Mouse (Mus musculus) urinary bladder, postnatal 10 days (tissue): ENCODE data around the gene Nagk.
"Not testable (repeated sequence)": the region's sequence is repeated elsewhere in the genome, so short reads cannot be mapped to it uniquely, and the experiment has no call there.

Source experiments
- DNase-seq: peaks from one replicate; pipeline ENCODE4 v3.0.0; 2022; ENCODE audit warnings: low spot score

Nagk gene

GRCm38 (mm10) chr6:83815801-83816200, 21.0 kb downstream of the Nagk start:
- DNase-seq = no peak

- DNase-seq = no peak
Observed at GRCm38 (mm10) chr6:83818996-83819395, 24.2 kb downstream of the Nagk start.

DNA sequence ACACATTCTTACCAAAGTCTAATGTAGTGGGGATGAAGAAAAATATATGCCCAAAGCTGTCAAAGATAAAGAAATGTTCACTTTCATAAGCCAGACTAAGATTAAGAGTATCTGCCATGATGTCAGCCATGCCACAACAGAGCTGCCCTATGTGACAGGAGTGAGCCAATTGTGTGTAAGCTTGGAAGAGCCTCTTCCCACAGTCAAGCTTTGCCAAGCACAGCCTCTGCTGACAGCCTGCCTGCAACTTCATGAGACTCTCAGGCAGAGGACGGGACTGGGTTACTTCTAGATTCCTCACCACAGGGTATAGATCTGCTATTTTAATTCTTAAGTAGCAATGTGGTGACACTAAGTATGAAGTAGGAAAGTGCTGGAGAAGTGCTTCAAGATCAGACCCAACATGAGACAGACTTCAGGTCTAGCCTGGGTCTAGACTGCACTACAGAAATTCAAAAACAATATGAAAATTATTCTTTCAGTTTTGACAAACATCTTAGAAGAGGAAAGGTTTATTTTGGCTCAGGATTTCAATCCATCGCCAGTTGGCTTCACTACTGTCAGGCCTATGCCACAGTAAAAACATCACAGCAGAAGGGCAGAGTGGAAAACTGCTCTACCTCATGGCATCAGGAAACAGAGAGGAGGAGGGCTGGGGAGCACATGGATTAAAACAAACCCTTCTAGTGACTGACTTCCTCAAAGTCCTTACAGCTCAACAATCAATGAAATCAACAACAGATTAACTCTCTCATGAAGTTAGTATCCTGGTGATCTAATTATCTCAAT, 26.1 kb downstream of the Nagk start:
- no peak for DNase-seq

GRCm38 (mm10) chr6:83821856-83822255, 27.1 kb downstream of the Nagk start:
- DNase-seq = no peak

DNA sequence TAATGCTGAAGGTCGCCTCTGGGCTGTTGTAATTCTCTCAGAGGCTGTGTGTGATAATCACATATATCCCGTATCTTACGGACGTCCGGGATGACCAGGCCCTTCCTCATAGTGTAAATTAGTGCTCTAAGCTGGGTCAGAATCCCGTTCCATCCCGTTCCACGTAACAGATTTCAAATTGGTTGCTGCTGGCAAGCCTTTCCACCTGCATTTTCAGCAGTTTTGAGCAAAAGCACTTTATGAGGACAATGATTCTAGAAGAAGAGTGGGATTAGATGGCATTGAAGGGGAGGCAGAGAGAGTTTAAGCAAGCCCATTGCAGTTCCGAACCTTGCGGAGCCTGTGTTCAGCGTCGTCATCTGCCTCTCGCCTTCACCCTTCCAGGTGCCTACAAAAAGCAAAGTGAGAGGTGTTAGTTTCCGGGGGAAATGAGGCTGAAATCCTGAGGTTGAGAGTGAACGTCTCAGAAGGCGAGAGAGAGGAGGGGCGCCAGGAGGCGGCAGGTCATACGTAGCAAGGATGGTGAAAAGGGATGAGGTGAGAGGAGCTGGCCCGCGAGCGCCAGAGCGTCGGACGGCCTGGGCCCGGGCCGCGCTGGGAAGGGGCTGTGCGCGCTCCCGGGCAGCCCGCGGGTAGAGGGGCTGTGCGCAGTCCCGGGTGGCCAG, 36.3 kb downstream of the Nagk start:
- DNase-seq = no peak

DNA sequence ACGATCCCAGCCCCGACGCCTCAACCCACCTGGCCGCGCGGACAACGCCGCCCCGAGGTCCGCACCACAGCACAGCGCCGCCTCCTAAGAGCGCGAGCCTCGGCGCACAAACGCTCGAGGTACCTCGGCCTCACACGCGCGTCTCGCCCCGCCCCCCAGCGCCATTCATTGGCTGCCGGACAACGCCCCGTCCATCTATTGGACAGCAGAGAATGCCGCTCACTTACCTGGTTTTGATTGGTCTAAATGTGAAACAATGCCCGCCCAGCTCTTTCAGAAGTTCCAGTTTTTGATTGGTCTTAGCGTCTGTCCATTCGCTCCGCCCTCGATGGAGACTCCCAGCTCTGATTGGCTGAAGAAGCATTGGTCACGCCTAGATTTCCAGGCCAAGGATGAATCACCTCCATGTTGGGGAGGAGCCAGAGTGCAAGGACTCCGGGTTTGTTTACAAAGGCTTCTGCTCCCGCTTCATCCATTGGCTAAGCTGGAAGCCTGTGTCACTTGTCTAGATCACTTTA, 36.9 kb downstream of the Nagk start, which contains the start of gene Paip2b:
Gene Paip2b, minus strand, starts transcription at position 136 of the 518 bp plus-strand sequence.
- DNase-seq = peak; percentile 92

- not testable (repeated sequence) for DNase-seq
Observed at GRCm38 (mm10) chr6:83832393-83832792, 37.6 kb downstream of the Nagk start.

DNA sequence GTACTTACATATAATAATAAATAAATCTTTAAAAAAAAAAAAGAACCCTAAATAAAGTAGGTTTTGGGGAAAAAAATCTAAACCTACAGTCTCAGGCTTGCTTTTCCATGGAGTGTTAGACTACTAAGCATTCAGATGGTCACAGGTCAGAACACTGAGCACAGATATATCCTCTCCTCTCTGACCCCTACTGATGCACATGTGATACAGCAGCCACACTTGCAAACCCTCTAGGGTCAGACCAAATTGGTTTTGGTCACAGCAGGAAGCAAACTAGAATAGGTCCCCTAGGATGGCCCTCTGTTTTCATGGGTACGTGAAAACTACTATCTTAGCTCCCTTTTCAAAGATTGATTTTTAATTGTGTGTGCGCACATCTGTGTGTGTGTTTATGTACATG, 42.0 kb downstream of the Nagk start:
- no peak for DNase-seq

GRCm38 (mm10) chr6:83838046-83838445, 43.3 kb downstream of the Nagk start:
- no peak for DNase-seq

- no peak for DNase-seq
Observed at GRCm38 (mm10) chr6:83840086-83840485, 45.3 kb downstream of the Nagk start.

DNA sequence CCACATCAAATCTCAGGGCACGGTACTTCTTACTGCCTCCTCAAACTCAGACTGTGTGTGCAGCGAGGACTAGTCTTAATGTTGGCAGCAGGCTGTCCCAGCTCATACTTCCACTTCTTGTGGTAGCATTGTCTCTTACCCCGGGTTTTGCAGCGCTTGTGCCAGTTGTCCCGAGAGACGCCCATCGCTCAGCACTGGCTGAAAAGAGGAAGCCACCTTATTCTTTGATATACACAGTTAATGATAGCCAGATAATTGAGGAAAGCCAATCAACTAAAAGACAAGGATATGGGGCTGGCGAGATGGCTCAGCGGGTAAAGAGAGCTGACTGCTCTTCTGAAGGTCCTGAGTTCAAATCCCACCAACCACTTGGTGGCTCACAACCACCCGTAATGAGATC, 50.1 kb downstream of the Nagk start:
- DNase-seq = no peak

DNA sequence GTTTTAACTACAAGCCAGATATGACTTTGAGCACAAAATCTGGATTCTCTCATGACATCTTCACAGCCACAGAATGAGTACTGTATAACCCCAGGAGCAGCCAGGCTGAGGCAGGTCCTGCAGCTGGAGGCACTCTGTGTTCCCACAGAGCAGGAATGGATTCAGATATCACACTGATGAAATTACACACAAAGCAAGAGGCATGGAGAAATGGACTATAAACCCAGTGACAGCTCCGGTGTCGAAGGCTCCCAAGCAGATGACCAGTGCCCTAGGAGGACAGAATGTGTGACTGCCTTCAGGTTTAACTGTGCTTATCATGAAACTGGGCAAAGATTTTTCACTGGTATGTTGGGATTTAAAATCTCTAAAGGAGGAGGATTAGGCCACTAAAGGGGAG, 51.4 kb downstream of the Nagk start:
- no peak for DNase-seq

DNA sequence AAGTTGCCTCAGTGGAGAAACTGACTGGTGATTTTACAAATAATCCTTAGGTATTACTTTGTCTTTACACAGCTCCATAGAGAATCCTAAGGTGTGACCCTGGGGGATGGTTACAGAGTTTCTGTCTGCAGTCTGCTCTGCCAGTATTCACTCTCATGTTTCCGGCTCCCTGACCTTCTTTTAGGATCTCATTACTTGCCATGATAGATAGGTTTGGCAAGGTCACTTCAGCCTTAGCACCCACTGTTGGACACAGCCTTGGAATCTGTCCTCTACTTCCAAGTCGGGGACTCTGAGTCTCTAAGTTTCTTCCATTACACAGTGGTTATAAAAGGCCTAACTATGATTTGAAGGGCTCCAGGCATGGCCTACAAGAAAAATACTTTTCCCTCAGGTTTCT, 54.7 kb downstream of the Nagk start:
- DNase-seq = no peak
